Mouse (Mus musculus) MEL (cell line): ENCODE results near the gene Ccr5. TPM values are rescaled to one million over a fixed set of nuclear protein-coding genes. Genes with fewer than 3 reads are reported as not detected.

ENCODE experiments used
- DNase-seq: peaks from one replicate; pipeline ENCODE4 v3.0.0; 2011; ENCODE audit warnings: low read depth, low spot score
- H3K27ac ChIP-seq: 2 replicates; pipeline ENCODE4 v1.5.1; 2012; ENCODE audit warnings: low read depth, mild to moderate bottlenecking, control low read depth, low read length, moderate library complexity; ENCODE audit not compliant: control insufficient read depth
- H3K27me3 ChIP-seq, 2 experiments: fragments of 150-350 bp in 1 of 2; sonication (generic) in 1 of 2; 2 replicates each; pipeline ENCODE4 v1.6.1; 2012; ENCODE audit warnings: low read length in 2 of 2, mild to moderate bottlenecking in 2 of 2, improper control_type of control experiment in 1 of 2, moderate library complexity in 1 of 2; ENCODE audit not compliant: insufficient read depth in 2 of 2, control insufficient read depth in 1 of 2
- H3K36me3 ChIP-seq, 2 experiments: 2 replicates each; pipeline ENCODE4 v1.6.1; 2012 to 2014; ENCODE audit warnings: low read length in 2 of 2, improper control_type of control experiment in 1 of 2, inconsistent platforms in 1 of 2, mild to moderate bottlenecking in 1 of 2; ENCODE audit not compliant: insufficient read depth in 2 of 2, control insufficient read depth in 1 of 2
- H3K4me1 ChIP-seq, 2 experiments: fragments of 150-350 bp in 1 of 2; sonication (generic) in 1 of 2; 2 replicates each; pipeline ENCODE4 v1.6.1; 2012; ENCODE audit warnings: low read length in 2 of 2, improper control_type of control experiment in 1 of 2, mild to moderate bottlenecking in 1 of 2; ENCODE audit not compliant: insufficient read depth in 2 of 2, control insufficient read depth in 1 of 2
- H3K4me3 ChIP-seq, 2 experiments: fragments of 150-350 bp in 1 of 2; sonication (generic) in 1 of 2; 2 replicates each; pipeline ENCODE4 v1.5.1; 2012; ENCODE audit warnings: low read depth in 2 of 2, low read length in 2 of 2, mild to moderate bottlenecking in 2 of 2, moderate library complexity in 2 of 2, control low read depth in 1 of 2, improper control_type of control experiment in 1 of 2; ENCODE audit not compliant: control insufficient read depth in 1 of 2, insufficient read depth in 1 of 2
- H3K79me2 ChIP-seq: 2 replicates; pipeline ENCODE4 v1.6.1; 2012; ENCODE audit warnings: mild to moderate bottlenecking, low read length, moderate library complexity; ENCODE audit not compliant: control insufficient read depth, poor library complexity, insufficient read depth
- H3K9ac ChIP-seq: 2 replicates; pipeline ENCODE4 v1.6.1; 2012; ENCODE audit warnings: low read depth, mild to moderate bottlenecking, control low read depth, low read length, moderate library complexity; ENCODE audit not compliant: control insufficient read depth, poor library complexity, severe bottlenecking
- H3K9me3 ChIP-seq: fragments of 150-350 bp; sonication (generic); replicated peaks from 2 replicates; pipeline ENCODE4 v1.6.1; 2012; ENCODE audit warnings: mild to moderate bottlenecking, low read length, improper control_type of control experiment, moderate library complexity; ENCODE audit not compliant: insufficient read depth
- CHD1 ChIP-seq: IDR thresholded peaks from 2 replicates; pipeline ENCODE4 v1.6.1; 2012; ENCODE audit warnings: low read depth, mild to moderate bottlenecking, inconsistent platforms, low read length, improper control_type of control experiment
- CHD2 ChIP-seq: IDR thresholded peaks from 2 replicates; pipeline ENCODE4 v1.6.1; 2011; ENCODE audit warnings: low read length, improper control_type of control experiment
- CTCF ChIP-seq, 3 experiments: IDR thresholded peaks in 2 of 3; conservative IDR thresholded peaks in 1 of 3; 2 replicates each; pipeline ENCODE4 v1.5.1; 2011 to 2012; ENCODE audit warnings: low read length in 3 of 3, low read depth in 2 of 3, mild to moderate bottlenecking in 2 of 3, improper control_type of control experiment in 1 of 3, inconsistent platforms in 1 of 3, mixed read lengths in 1 of 3, moderate library complexity in 1 of 3; ENCODE audit not compliant: control insufficient read depth in 1 of 3, insufficient read depth in 1 of 3, poor library complexity in 1 of 3, severe bottlenecking in 1 of 3
- EP300 ChIP-seq, 2 experiments: IDR thresholded peaks; 2 replicates each; pipeline ENCODE4 v1.6.1; 2011; ENCODE audit warnings: improper control_type of control experiment in 2 of 2, low read length in 2 of 2, low read depth in 1 of 2, mild to moderate bottlenecking in 1 of 2
- GATA1 ChIP-seq: IDR thresholded peaks from 2 replicates; pipeline ENCODE4 v1.6.1; 2011; ENCODE audit warnings: low read depth, low read length, improper control_type of control experiment
- JUND ChIP-seq: IDR thresholded peaks from 2 replicates; pipeline ENCODE4 v1.6.1; 2011; ENCODE audit warnings: low read depth, mild to moderate bottlenecking, improper control_type of control experiment, low read length
- MAX ChIP-seq: IDR thresholded peaks from 2 replicates; pipeline ENCODE4 v1.6.1; 2011; ENCODE audit warnings: low read length, improper control_type of control experiment
- MEF2A ChIP-seq: IDR thresholded peaks from 2 replicates; pipeline ENCODE4 v1.6.1; 2014; ENCODE audit warnings: low read depth, mild to moderate bottlenecking, inconsistent platforms, low read length, improper control_type of control experiment; ENCODE audit not compliant: poor library complexity, insufficient replicate concordance, severe bottlenecking; ENCODE audit errors: extremely low read depth
- MXI1 ChIP-seq: IDR thresholded peaks from 2 replicates; pipeline ENCODE4 v1.6.1; 2011; ENCODE audit warnings: mild to moderate bottlenecking, low read depth, low read length, improper control_type of control experiment
- NELFE ChIP-seq: IDR thresholded peaks from 2 replicates; pipeline ENCODE4 v1.6.1; 2011; ENCODE audit warnings: low read depth, low read length, improper control_type of control experiment
- NRF1 ChIP-seq: IDR thresholded peaks from 2 replicates; pipeline ENCODE4 v1.6.1; 2014; ENCODE audit warnings: low read depth, mild to moderate bottlenecking, inconsistent platforms, low read length, improper control_type of control experiment, moderate library complexity; ENCODE audit not compliant: poor library complexity, insufficient read depth, severe bottlenecking
- POLR2A ChIP-seq, 2 experiments: IDR thresholded peaks; 2 replicates each; pipeline ENCODE4 v1.6.1; 2011 to 2012; ENCODE audit warnings: low read length in 2 of 2, mild to moderate bottlenecking in 2 of 2, control low read depth in 1 of 2, improper control_type of control experiment in 1 of 2, low read depth in 1 of 2, moderate library complexity in 1 of 2; ENCODE audit not compliant: control insufficient read depth in 1 of 2, insufficient read depth in 1 of 2, poor library complexity in 1 of 2
- POLR2AphosphoS5 ChIP-seq: IDR thresholded peaks from 2 replicates; pipeline ENCODE4 v1.6.1; 2012; ENCODE audit warnings: low read depth, borderline replicate concordance, mild to moderate bottlenecking, inconsistent platforms, low read length, moderate library complexity, mixed read lengths
- RAD21 ChIP-seq: IDR thresholded peaks from 2 replicates; pipeline ENCODE4 v1.6.1; 2011; ENCODE audit warnings: mild to moderate bottlenecking, low read depth, low read length, improper control_type of control experiment
- RCOR1 ChIP-seq: IDR thresholded peaks from 2 replicates; pipeline ENCODE4 v1.6.1; 2012; ENCODE audit warnings: low read depth, mild to moderate bottlenecking, inconsistent platforms, low read length, improper control_type of control experiment
- SIN3A ChIP-seq: IDR thresholded peaks from 2 replicates; pipeline ENCODE4 v1.6.1; 2012; ENCODE audit warnings: low read length, improper control_type of control experiment, inconsistent platforms
- SMC3 ChIP-seq: IDR thresholded peaks from 2 replicates; pipeline ENCODE4 v1.6.1; 2011; ENCODE audit warnings: low read depth, low read length, improper control_type of control experiment
- TBP ChIP-seq: IDR thresholded peaks from 2 replicates; pipeline ENCODE4 v1.8.0; 2011; ENCODE audit warnings: low read depth, low read length, improper control_type of control experiment
- TCF12 ChIP-seq: IDR thresholded peaks from 2 replicates; pipeline ENCODE4 v1.6.1; 2014; ENCODE audit warnings: low read depth, mild to moderate bottlenecking, inconsistent platforms, low read length, improper control_type of control experiment, moderate library complexity
- USF1 ChIP-seq: IDR thresholded peaks from 2 replicates; pipeline ENCODE4 v1.6.1; 2014; ENCODE audit warnings: low read depth, mild to moderate bottlenecking, inconsistent platforms, low read length, improper control_type of control experiment, moderate library complexity
- USF2 ChIP-seq, 2 experiments: IDR thresholded peaks; 2 replicates each; pipeline ENCODE4 v1.6.1; 2011 to 2012; ENCODE audit warnings: improper control_type of control experiment in 2 of 2, low read length in 2 of 2, borderline replicate concordance in 1 of 2, inconsistent platforms in 1 of 2, low read depth in 1 of 2, mild to moderate bottlenecking in 1 of 2; ENCODE audit not compliant: insufficient read depth in 1 of 2
- ZKSCAN1 ChIP-seq: IDR thresholded peaks from 2 replicates; pipeline ENCODE4 v1.6.1; 2012; ENCODE audit warnings: low read depth, mild to moderate bottlenecking, inconsistent platforms, low read length, improper control_type of control experiment, moderate library complexity
- ZNF384 ChIP-seq: IDR thresholded peaks from 2 replicates; pipeline ENCODE4 v1.6.1; 2012; ENCODE audit warnings: low read depth, mild to moderate bottlenecking, inconsistent platforms, low read length, improper control_type of control experiment
- polyA plus RNA-seq, 2 experiments: library from polyadenylated mRNA; stranded (reverse) in 1 of 2; unstranded in 1 of 2; fragments of >175 nt in 1 of 2; fragments of >200 nt in 1 of 2; gene quantifications; 2 replicates each; pipeline versions ENCODE4 v1.2.1 to v1.2.4; 2012; ENCODE audit warnings: low replicate concordance in 2 of 2, low read depth in 1 of 2; ENCODE audit not compliant: insufficient read length in 2 of 2, insufficient read depth in 1 of 2, missing spikeins in 1 of 2
- total RNA-seq: library from RNA; depleted of rRNA; stranded (reverse); fragments of 300-350 nt; gene quantifications from 2 replicates; pipeline ENCODE4 v1.2.3, GENCODE M21; 2012

Ccr5 gene
- total and polyA plus RNA-seq, 3 experiments: 0.04 to 0.68 TPM; not detected in 1

GRCm38 (mm10) chr9:124101723-124102122 lies 19.6 kb upstream of the Ccr5 start, which contains the start of gene Ccr2:
Gene Ccr2 (plus strand): TSS chr9:124101950.
- peaks cover 0 to 51% of the 10 kb centered on the region in 2 experiments; a peak in 3 of 4 replicates for H3K36me3 ChIP-seq
- H3K27me3 ChIP-seq: no peaks in the 10 kb centered on the region
- H3K9me3 ChIP-seq: no peaks in the 10 kb centered on the region
- no peak for TF ChIP-seq POLR2AphosphoS5
- no peak for TF ChIP-seq MAX
- TF ChIP-seq JUND: no peak
- no peak for TF ChIP-seq TBP
- TF ChIP-seq MEF2A: no peak
- no peak for TF ChIP-seq SMC3
- TF ChIP-seq MXI1: no peak
- no peak for TF ChIP-seq NELFE
- no peak for TF ChIP-seq USF2 (IDR thresholded peaks at IDR 0.05; ENCODE audit: borderline replicate concordance in 1 of 2, insufficient read depth in 1 of 2, low read depth in 1 of 2, low read length in 2 of 2)
- no peak for TF ChIP-seq RAD21
- no peak for TF ChIP-seq SIN3A
- no peak for TF ChIP-seq ZKSCAN1
- TF ChIP-seq CTCF (IDR thresholded peaks at IDR 0.05 in 2 of 3, conservative IDR thresholded peaks at IDR 0.05 in 1 of 3; ENCODE audit: control insufficient read depth in 1 of 3, insufficient read depth in 1 of 3, low read depth in 2 of 3, low read length in 3 of 3, poor library complexity in 1 of 3, severe bottlenecking in 1 of 3): no peak
- no peak for TF ChIP-seq POLR2A (IDR thresholded peaks at IDR 0.05; ENCODE audit: control insufficient read depth in 1 of 2, insufficient read depth in 1 of 2, low read depth in 1 of 2, low read length in 2 of 2, poor library complexity in 1 of 2)
- no peak for TF ChIP-seq GATA1
- TF ChIP-seq RCOR1: no peak
- no peak for TF ChIP-seq CHD1
- H3K4me3 ChIP-seq: no peak within 1 kb of the TSS
- H3K9ac ChIP-seq: no peak within 1 kb of the TSS
- H3K79me2 ChIP-seq: no peaks in the 10 kb centered on the region
- no peak for DNase-seq
- peaks cover 22 to 29% of the 10 kb centered on the region in 2 experiments for H3K4me1 ChIP-seq
- peak within 1 kb of the TSS; percentile 9; the same call in 1 of the 2 replicates for H3K27ac ChIP-seq

- H3K4me3 ChIP-seq: no peak overlapping the region
- H3K27ac ChIP-seq: peak overlapping the region; percentile 18; the same call in 1 of the 2 replicates
These were observed 18.1 kb upstream of the Ccr5 start for GRCm38 (mm10) chr9:124103199-124103598.

More at GRCm38 (mm10) chr9:124103199-124103598, 18.1 kb upstream of the Ccr5 start:
- H3K36me3 ChIP-seq: peaks cover 0 to 60% of the 10 kb centered on the region in 2 experiments; a peak in 3 of 4 replicates
- peak; percentile 48 for DNase-seq
- no peak for TF ChIP-seq USF1
- TF ChIP-seq CHD2: no peak
- peak in 1 of 2 experiments; percentile 23; a peak in 1 of 4 replicates for TF ChIP-seq EP300 (IDR thresholded peaks at IDR 0.05; ENCODE audit: low read depth in 1 of 2, low read length in 2 of 2)
- no peak for TF ChIP-seq TCF12
- TF ChIP-seq NRF1: no peak
- TF ChIP-seq NELFE: no peak
- no peak for TF ChIP-seq JUND
- TF ChIP-seq MEF2A: no peak
- TF ChIP-seq RCOR1: 0 out of 2 replicates have a peak, but pooled peaks have one; percentile 25
- no peak for TF ChIP-seq MAX
- no peak for TF ChIP-seq ZNF384
- no peak overlapping the region for H3K9ac ChIP-seq
- H3K27me3 ChIP-seq: no peaks in the 10 kb centered on the region
- peaks cover 25 to 40% of the 10 kb centered on the region in 2 experiments for H3K4me1 ChIP-seq
- no peaks in the 10 kb centered on the region for H3K9me3 ChIP-seq
- H3K79me2 ChIP-seq: no peaks in the 10 kb centered on the region
